Mouse (Mus musculus): ENCODE results near the gene Serpinb8. TPM values are rescaled to one million over a fixed set of nuclear protein-coding genes. Genes with fewer than 3 reads are reported as not detected.

Gene Serpinb8
- 5.0 TPM for polyA plus RNA-seq (2012; fragmentation: generic; extraction: Trizol)
- long read RNA-seq, experiment 1, full-length matches to known transcripts, result 5 of 5 reads
- long read RNA-seq, experiment 1, partial matches to known transcripts, result 0 of 5 reads
- long read RNA-seq, experiment 1, other reads (novel, unspliced or antisense), result 0 of 5 reads
- long read RNA-seq, experiment 2, full-length matches to known transcripts, result 12 of 15 reads
- long read RNA-seq, experiment 2, partial matches to known transcripts, result 1 of 15 reads
- long read RNA-seq, experiment 2, other reads (novel, unspliced or antisense), result 2 of 15 reads

- no peaks in the 10 kb centered on the region for H3K79me2 ChIP-seq (ENCODE audit: control insufficient read depth, insufficient read depth)
Measured at GRCm38 (mm10) chr1:107589691-107590470, at the start of gene Serpinb8. TSS of gene Serpinb8 (plus strand) at chr1:107590006.

DNA sequence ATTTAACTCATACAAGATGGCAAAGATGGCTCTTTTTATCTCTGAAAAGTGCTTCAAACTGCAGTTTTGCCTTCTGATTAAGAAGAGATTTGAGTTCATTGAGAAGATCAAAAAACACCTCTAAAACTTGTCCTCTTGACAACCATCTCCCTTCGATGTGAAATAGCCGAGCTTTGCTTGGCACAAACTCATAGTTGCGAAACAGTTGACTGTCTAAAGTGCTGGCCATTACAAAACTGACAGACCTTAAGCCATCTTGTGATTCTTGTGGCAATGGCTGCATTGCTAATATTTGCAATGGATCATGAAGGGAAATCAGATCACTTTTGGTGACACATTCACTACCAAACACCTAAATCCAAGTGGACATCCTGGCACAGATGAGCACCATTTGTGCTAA lies 30.3 kb upstream of the Serpinb8 start:
- Histone ChIP-seq H3K4me3 (ENCODE audit: insufficient read depth, poor library complexity, severe bottlenecking) (no peak overlapping the region), H3K36me3 (ENCODE audit: control insufficient read depth, insufficient read depth) (no peaks in the 10 kb centered on the region), H3K79me3 (ENCODE audit: low read depth) (no peaks in the 10 kb centered on the region), H3K27me3 (ENCODE audit: control insufficient read depth, insufficient read depth, insufficient read length) (no peaks in the 10 kb centered on the region), H3K79me2 (ENCODE audit: control insufficient read depth, insufficient read depth) (no peaks in the 10 kb centered on the region), H3ac (ENCODE audit: control insufficient read depth, insufficient read length, low read depth) (no peak overlapping the region)
- TF ChIP-seq CTCF (IDR thresholded peaks at IDR 0.05; ENCODE audit: control insufficient read depth, insufficient read depth, insufficient read length), result no peak
- TF ChIP-seq MAX (IDR thresholded peaks at IDR 0.05), result no peak

More at GRCm38 (mm10) chr1:107589691-107590470, at the start of gene Serpinb8:
- TF ChIP-seq MAX (IDR thresholded peaks at IDR 0.05) (no peak), MYOD1 (IDR thresholded peaks at IDR 0.05; ENCODE audit: control insufficient read depth, insufficient read length, low read depth) (no peak), CTCF (IDR thresholded peaks at IDR 0.05; ENCODE audit: control insufficient read depth, insufficient read depth, insufficient read length) (no peak), MYOG (IDR thresholded peaks at IDR 0.05; ENCODE audit: control insufficient read depth, extremely low read depth, insufficient read length) (no peak), FOSL1 (IDR thresholded peaks at IDR 0.05; ENCODE audit: insufficient read depth, low read length, poor library complexity, severe bottlenecking) (peak; percentile 82), USF1 (IDR thresholded peaks at IDR 0.05; ENCODE audit: low read depth) (peak; percentile 12)
- Histone ChIP-seq H3K27me3 (ENCODE audit: control insufficient read depth, insufficient read depth, insufficient read length) (no peaks in the 10 kb centered on the region), H3K79me3 (ENCODE audit: low read depth) (no peaks in the 10 kb centered on the region), H3ac (ENCODE audit: control insufficient read depth, insufficient read length, low read depth) (peak within 1 kb of the TSS; percentile 72), H3K36me3 (ENCODE audit: control insufficient read depth, insufficient read depth) (no peaks in the 10 kb centered on the region), H3K4me3 (ENCODE audit: insufficient read depth, poor library complexity, severe bottlenecking) (peak within 1 kb of the TSS; percentile 23)

GRCm38 (mm10) chr1:107562110-107562509 lies 27.7 kb upstream of the Serpinb8 start:
- TF ChIP-seq CEBPB (IDR thresholded peaks at IDR 0.05; ENCODE audit: low read depth) (no peak), USF1 (IDR thresholded peaks at IDR 0.05; ENCODE audit: low read depth) (no peak), MYOD1 (IDR thresholded peaks at IDR 0.05; ENCODE audit: control insufficient read depth, insufficient read length, low read depth) (no peak)
- no peaks in the 10 kb centered on the region for H3K27me3 ChIP-seq (ENCODE audit: control insufficient read depth, insufficient read depth, insufficient read length)
- H3ac ChIP-seq (ENCODE audit: control insufficient read depth, insufficient read length, low read depth), result no peak overlapping the region

DNA sequence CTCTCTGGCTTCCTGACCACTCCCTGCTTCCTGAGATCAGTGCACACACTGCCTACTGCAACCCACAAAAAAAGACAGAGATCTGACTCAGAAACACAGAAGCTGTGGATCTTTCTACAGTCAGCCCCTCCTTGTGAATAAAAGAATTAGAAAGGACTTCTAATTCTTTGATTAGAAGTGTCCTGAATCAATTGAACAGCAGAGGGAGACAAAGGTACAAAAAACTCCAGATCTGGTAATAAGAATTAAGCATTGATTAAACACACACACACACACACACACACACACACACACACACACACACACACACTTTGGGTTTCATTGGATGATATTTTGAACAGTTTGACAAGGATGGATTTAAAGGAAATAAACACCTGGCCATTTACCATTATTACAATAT lies 24.2 kb upstream of the Serpinb8 start:
- Histone ChIP-seq H3K4me3 (ENCODE audit: insufficient read depth, poor library complexity, severe bottlenecking) (no peak overlapping the region), H3K27me3 (ENCODE audit: control insufficient read depth, insufficient read depth, insufficient read length) (no peaks in the 10 kb centered on the region), H3K36me3 (ENCODE audit: control insufficient read depth, insufficient read depth) (no peaks in the 10 kb centered on the region), H3K79me3 (ENCODE audit: low read depth) (no peaks in the 10 kb centered on the region), H3K79me2 (ENCODE audit: control insufficient read depth, insufficient read depth) (no peaks in the 10 kb centered on the region), H3ac (ENCODE audit: control insufficient read depth, insufficient read length, low read depth) (no peak overlapping the region)
- TF ChIP-seq MYOD1 (IDR thresholded peaks at IDR 0.05; ENCODE audit: control insufficient read depth, insufficient read length, low read depth) (no peak), FOSL1 (IDR thresholded peaks at IDR 0.05; ENCODE audit: insufficient read depth, low read length, poor library complexity, severe bottlenecking) (no peak), CTCF (IDR thresholded peaks at IDR 0.05; ENCODE audit: control insufficient read depth, insufficient read depth, insufficient read length) (no peak), MYOG (IDR thresholded peaks at IDR 0.05; ENCODE audit: control insufficient read depth, extremely low read depth, insufficient read length) (no peak), CEBPB (IDR thresholded peaks at IDR 0.05; ENCODE audit: low read depth) (no peak), MAX (IDR thresholded peaks at IDR 0.05) (no peak), USF1 (IDR thresholded peaks at IDR 0.05; ENCODE audit: low read depth) (no peak)

More at GRCm38 (mm10) chr1:107562110-107562509, 27.7 kb upstream of the Serpinb8 start:
- Histone ChIP-seq H3K4me3 (ENCODE audit: insufficient read depth, poor library complexity, severe bottlenecking) (no peak overlapping the region), H3K36me3 (ENCODE audit: control insufficient read depth, insufficient read depth) (no peaks in the 10 kb centered on the region), H3K79me2 (ENCODE audit: control insufficient read depth, insufficient read depth) (no peaks in the 10 kb centered on the region), H3K79me3 (ENCODE audit: low read depth) (no peaks in the 10 kb centered on the region)

DNA sequence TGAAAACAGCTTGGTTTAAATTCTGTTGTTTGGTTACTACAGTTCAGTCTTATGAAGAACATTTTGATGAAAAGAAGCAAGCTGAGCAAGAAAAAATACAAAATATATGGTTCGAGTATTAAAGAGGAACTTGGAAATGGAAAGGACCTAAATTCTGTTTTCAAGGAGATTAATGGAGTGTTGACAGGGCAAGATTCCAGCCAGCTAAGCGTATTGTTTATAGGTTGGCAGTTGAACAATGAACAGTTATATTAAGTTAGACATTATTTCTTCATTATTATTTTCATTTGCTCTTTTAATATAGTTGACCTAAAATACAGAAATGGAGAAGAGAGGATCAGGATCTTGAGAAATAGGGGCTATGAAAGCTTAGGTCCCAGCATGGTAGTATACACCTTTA lies 13.7 kb upstream of the Serpinb8 start:
- Histone ChIP-seq H3K27me3 (ENCODE audit: control insufficient read depth, insufficient read depth, insufficient read length) (no peaks in the 10 kb centered on the region), H3ac (ENCODE audit: control insufficient read depth, insufficient read length, low read depth) (no peak overlapping the region), H3K4me3 (ENCODE audit: insufficient read depth, poor library complexity, severe bottlenecking) (no peak overlapping the region), H3K79me2 (ENCODE audit: control insufficient read depth, insufficient read depth) (no peaks in the 10 kb centered on the region), H3K36me3 (ENCODE audit: control insufficient read depth, insufficient read depth) (no peaks in the 10 kb centered on the region), H3K79me3 (ENCODE audit: low read depth) (no peaks in the 10 kb centered on the region)
- TF ChIP-seq CTCF (IDR thresholded peaks at IDR 0.05; ENCODE audit: control insufficient read depth, insufficient read depth, insufficient read length) (no peak), CEBPB (IDR thresholded peaks at IDR 0.05; ENCODE audit: low read depth) (no peak), MYOG (IDR thresholded peaks at IDR 0.05; ENCODE audit: control insufficient read depth, extremely low read depth, insufficient read length) (no peak), MAX (IDR thresholded peaks at IDR 0.05) (no peak), FOSL1 (IDR thresholded peaks at IDR 0.05; ENCODE audit: insufficient read depth, low read length, poor library complexity, severe bottlenecking) (no peak), MYOD1 (IDR thresholded peaks at IDR 0.05; ENCODE audit: control insufficient read depth, insufficient read length, low read depth) (no peak), USF1 (IDR thresholded peaks at IDR 0.05; ENCODE audit: low read depth) (no peak)
